Mouse (Mus musculus): ENCODE measurements at regions not wholly inside any gene's neighbourhood (a gene's known extent, or its start where the extent isn't known, plus 50 kb on each side); places are given as distances from the start of the nearest gene placed in this dataset.

- no peak for DNase-seq (ENCODE audit: low read depth, low spot score)
Measured at GRCm38 (mm10) chr9:118204456-118204855, 54.5 kb upstream of the Cmc1 start.

GRCm38 (mm10) chr9:118206483-118206882 lies 56.5 kb upstream of the Cmc1 start:
- no peak for DNase-seq (ENCODE audit: low read depth, low spot score)

- DNase-seq (ENCODE audit: low read depth, low spot score), result no peak
Measured at GRCm38 (mm10) chr9:118219696-118220095, 69.7 kb upstream of the Cmc1 start.

- DNase-seq (ENCODE audit: low read depth, low spot score), result no peak
Measured at GRCm38 (mm10) chr9:118221186-118221585, 71.2 kb upstream of the Cmc1 start.

- no peak for DNase-seq (ENCODE audit: low read depth, low spot score)
Measured at GRCm38 (mm10) chr9:118227401-118228061, 77.6 kb upstream of the Cmc1 start.

GRCm38 (mm10) chr9:118228691-118229427 lies 78.9 kb upstream of the Cmc1 start:
- no peak for DNase-seq (ENCODE audit: low read depth, low spot score)

- no peak for DNase-seq (ENCODE audit: low read depth, low spot score)
Measured at GRCm38 (mm10) chr9:118240711-118241110, 90.7 kb upstream of the Cmc1 start.

- no peak for DNase-seq (ENCODE audit: low read depth, low spot score)
Measured at GRCm38 (mm10) chr9:118246820-118247628, 97.0 kb upstream of the Cmc1 start.

GRCm38 (mm10) chr9:118253829-118254228 lies 103.9 kb upstream of the Cmc1 start:
- DNase-seq (ENCODE audit: low read depth, low spot score), result no peak

GRCm38 (mm10) chr9:118255200-118255733 lies 105.3 kb upstream of the Cmc1 start:
- no peak for DNase-seq (ENCODE audit: low read depth, low spot score)

- peak; percentile 80 for DNase-seq (ENCODE audit: low read depth, low spot score)
Measured at GRCm38 (mm10) chr9:118255751-118256266, 105.8 kb upstream of the Cmc1 start.

GRCm38 (mm10) chr9:118266298-118266697 lies 116.3 kb upstream of the Cmc1 start:
- no peak for DNase-seq (ENCODE audit: low read depth, low spot score)

GRCm38 (mm10) chr9:118271681-118272080 lies 121.7 kb upstream of the Cmc1 start:
- no peak for DNase-seq (ENCODE audit: low read depth, low spot score)

- no peak for DNase-seq (ENCODE audit: low read depth, low spot score)
Measured at GRCm38 (mm10) chr9:118272713-118273407, 122.9 kb upstream of the Cmc1 start.

GRCm38 (mm10) chr9:118285481-118285880 lies 135.5 kb upstream of the Cmc1 start:
- DNase-seq (ENCODE audit: low read depth, low spot score), result peak; percentile 62

- no peak for DNase-seq (ENCODE audit: low read depth, low spot score)
Measured at GRCm38 (mm10) chr9:118287606-118288005, 137.6 kb upstream of the Cmc1 start.

GRCm38 (mm10) chr9:118292836-118293235 lies 142.9 kb upstream of the Cmc1 start:
- DNase-seq (ENCODE audit: low read depth, low spot score), result no peak

GRCm38 (mm10) chr9:118294011-118294410 lies 144.0 kb upstream of the Cmc1 start:
- DNase-seq (ENCODE audit: low read depth, low spot score), result no peak

GRCm38 (mm10) chr9:118302785-118303384 lies 152.9 kb upstream of the Cmc1 start:
- DNase-seq (ENCODE audit: low read depth, low spot score), result no peak

GRCm38 (mm10) chr9:118318357-118319140 lies 159.5 kb upstream of the Eomes start:
- no peak for DNase-seq (ENCODE audit: low read depth, low spot score)
